Mouse (Mus musculus): ENCODE results near the gene Pik3ip1. TPM values are rescaled to one million over a fixed set of nuclear protein-coding genes. Genes with fewer than 3 reads are reported as not detected.

The Pik3ip1 gene
- polyA plus RNA-seq, 1 experiment, result 151 TPM

DNA sequence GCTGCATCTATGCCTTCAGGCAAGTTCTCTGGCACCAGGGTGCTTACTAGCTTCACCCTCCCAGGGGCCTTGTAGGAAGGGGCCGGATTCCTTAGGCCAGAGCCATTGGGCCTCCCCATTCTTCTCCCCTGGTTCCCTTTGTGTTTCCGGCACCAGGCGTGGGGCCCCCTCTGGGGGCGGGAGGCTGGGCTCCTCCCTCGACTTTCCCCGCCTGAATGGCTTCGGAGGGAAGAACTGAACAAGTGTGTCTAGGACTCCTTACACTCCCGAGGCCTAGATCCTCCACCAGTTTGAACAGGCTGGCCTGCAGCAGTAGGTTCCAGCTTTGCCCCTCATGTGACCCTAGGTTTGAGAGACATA lies 38.2 kb upstream of the Pik3ip1 start:
- TF ChIP-seq CTCF (IDR thresholded peaks at IDR 0.05; ENCODE audit: borderline replicate concordance, control insufficient read depth, extremely low read depth, insufficient read depth, low read length, poor library complexity) (no peak), POLR2A (IDR thresholded peaks at IDR 0.05; ENCODE audit: control insufficient read depth, extremely low read depth, insufficient read depth, low read length, poor library complexity) (peak; percentile 63)
- Histone ChIP-seq H3K4me3 (ENCODE audit: control insufficient read depth, insufficient read depth, low read length) (peak overlapping the region; percentile 71), H3K36me3 (ENCODE audit: control insufficient read depth, insufficient read depth, low read length) (peaks cover 13% of the 10 kb centered on the region; the same call in 1 of the 2 replicates), H3K4me1 (replicated peaks; ENCODE audit: control insufficient read depth, insufficient read depth, low read length) (peaks cover 44% of the 10 kb centered on the region), H3K27me3 (ENCODE audit: control insufficient read depth, insufficient read depth, low read length) (no peaks in the 10 kb centered on the region), H3K27ac (ENCODE audit: control insufficient read depth, insufficient read depth, low read length) (peak overlapping the region; percentile 90)
- peak; percentile 78 for DNase-seq
- 0% methylated on average over 8 of the region's 8 CpGs for WGBS

DNA sequence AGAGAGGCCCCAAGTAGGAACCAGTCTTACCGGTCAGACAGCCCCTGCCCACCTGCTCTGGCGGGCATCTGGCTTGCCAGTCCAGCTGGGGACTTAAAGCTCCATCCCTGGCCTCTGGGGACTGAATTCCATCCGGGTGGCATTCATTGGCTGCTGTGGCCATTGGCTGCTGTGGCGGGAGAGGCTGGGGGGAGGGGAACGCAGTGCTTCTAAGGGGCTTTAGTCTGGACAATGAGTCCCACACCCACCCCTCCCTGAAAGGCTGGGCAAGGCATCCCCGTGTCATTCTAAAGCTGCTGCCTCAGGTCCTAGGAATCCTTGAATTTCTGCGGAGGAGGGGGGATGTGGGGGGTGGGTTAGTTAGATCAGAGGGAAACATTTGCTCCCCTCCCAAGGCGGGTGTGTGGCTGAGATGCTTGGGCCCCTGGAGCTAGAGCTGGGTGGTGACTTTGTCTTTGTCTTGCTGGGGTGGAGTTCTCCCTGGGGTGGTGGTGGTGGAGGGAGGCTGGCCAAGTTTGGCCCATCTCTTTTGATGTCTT lies 37.4 kb upstream of the Pik3ip1 start:
- peaks cover 50% of the 10 kb centered on the region for H3K4me1 ChIP-seq (replicated peaks; ENCODE audit: control insufficient read depth, insufficient read depth, low read length)
- TF ChIP-seq POLR2A (IDR thresholded peaks at IDR 0.05; ENCODE audit: control insufficient read depth, extremely low read depth, insufficient read depth, low read length, poor library complexity) (no peak), CTCF (IDR thresholded peaks at IDR 0.05; ENCODE audit: borderline replicate concordance, control insufficient read depth, extremely low read depth, insufficient read depth, low read length, poor library complexity) (no peak)
- under 1% methylated on average over 8 of the region's 8 CpGs for WGBS
- H3K27ac ChIP-seq (ENCODE audit: control insufficient read depth, insufficient read depth, low read length), result peak overlapping the region; percentile 90
- no peaks in the 10 kb centered on the region for H3K27me3 ChIP-seq (ENCODE audit: control insufficient read depth, insufficient read depth, low read length)
- peak; percentile 36 for DNase-seq
- H3K4me3 ChIP-seq (ENCODE audit: control insufficient read depth, insufficient read depth, low read length), result peak overlapping the region; percentile 71
- peaks cover 15% of the 10 kb centered on the region; the same call in 1 of the 2 replicates for H3K36me3 ChIP-seq (ENCODE audit: control insufficient read depth, insufficient read depth, low read length)

DNA sequence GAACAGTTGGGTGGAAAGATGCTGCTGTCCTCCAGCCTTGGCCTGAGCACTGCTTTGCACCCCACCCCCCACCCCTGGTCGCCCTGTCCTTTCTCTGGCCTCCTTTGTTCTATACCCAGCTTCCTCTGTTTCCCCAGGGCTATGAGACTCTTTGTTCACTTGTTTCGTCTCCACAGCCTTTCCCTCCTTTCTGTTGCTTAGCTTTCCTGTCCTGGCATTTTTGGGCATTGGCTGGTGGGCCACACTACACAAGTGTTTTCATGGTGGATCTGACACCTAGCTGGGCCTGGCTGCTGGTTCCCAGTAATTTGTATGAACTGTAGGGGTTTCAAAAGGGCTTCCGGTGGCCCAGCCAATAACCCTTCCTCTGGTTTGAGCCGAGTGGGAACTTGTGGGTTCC lies 36.8 kb upstream of the Pik3ip1 start:
- peaks cover 16% of the 10 kb centered on the region; the same call in 1 of the 2 replicates for H3K36me3 ChIP-seq (ENCODE audit: control insufficient read depth, insufficient read depth, low read length)
- H3K4me1 ChIP-seq (replicated peaks; ENCODE audit: control insufficient read depth, insufficient read depth, low read length), result peaks cover 53% of the 10 kb centered on the region

DNA sequence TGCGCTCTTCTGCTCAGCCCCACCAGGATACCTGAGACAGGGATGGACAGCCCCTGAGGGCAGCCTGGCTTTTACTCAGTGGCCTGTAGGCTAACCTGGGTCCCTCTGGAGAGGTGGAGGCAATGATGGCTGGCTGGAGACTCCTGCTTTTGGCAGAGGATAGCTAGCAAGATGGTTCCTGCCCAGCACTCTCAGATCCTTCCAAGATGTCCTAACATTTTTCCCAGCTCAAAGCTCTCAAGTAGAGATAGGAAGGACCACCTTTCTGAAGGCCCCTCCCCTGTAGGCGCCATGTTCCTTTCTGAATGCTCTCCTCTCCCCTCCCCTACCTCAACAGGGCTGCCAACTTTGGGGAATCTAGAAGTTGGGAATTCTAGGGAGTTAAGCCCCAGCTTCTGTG lies 35.6 kb upstream of the Pik3ip1 start:
- no peak for DNase-seq
- H3K36me3 ChIP-seq (ENCODE audit: control insufficient read depth, insufficient read depth, low read length), result peaks cover 23% of the 10 kb centered on the region
- no peak for TF ChIP-seq POLR2A (IDR thresholded peaks at IDR 0.05; ENCODE audit: control insufficient read depth, extremely low read depth, insufficient read depth, low read length, poor library complexity)
- no peak for TF ChIP-seq CTCF (IDR thresholded peaks at IDR 0.05; ENCODE audit: borderline replicate concordance, control insufficient read depth, extremely low read depth, insufficient read depth, low read length, poor library complexity)

More for the DNA sequence above, 36.8 kb upstream of the Pik3ip1 start:
- Histone ChIP-seq H3K4me3 (ENCODE audit: control insufficient read depth, insufficient read depth, low read length) (peak overlapping the region; percentile 71), H3K27ac (ENCODE audit: control insufficient read depth, insufficient read depth, low read length) (peak overlapping the region; percentile 90), H3K27me3 (ENCODE audit: control insufficient read depth, insufficient read depth, low read length) (no peaks in the 10 kb centered on the region)
- no peak for TF ChIP-seq POLR2A (IDR thresholded peaks at IDR 0.05; ENCODE audit: control insufficient read depth, extremely low read depth, insufficient read depth, low read length, poor library complexity)
- no peak for TF ChIP-seq CTCF (IDR thresholded peaks at IDR 0.05; ENCODE audit: borderline replicate concordance, control insufficient read depth, extremely low read depth, insufficient read depth, low read length, poor library complexity)
- no peak for DNase-seq
- WGBS, result 8% methylated on average over 4 of the region's 4 CpGs

DNA sequence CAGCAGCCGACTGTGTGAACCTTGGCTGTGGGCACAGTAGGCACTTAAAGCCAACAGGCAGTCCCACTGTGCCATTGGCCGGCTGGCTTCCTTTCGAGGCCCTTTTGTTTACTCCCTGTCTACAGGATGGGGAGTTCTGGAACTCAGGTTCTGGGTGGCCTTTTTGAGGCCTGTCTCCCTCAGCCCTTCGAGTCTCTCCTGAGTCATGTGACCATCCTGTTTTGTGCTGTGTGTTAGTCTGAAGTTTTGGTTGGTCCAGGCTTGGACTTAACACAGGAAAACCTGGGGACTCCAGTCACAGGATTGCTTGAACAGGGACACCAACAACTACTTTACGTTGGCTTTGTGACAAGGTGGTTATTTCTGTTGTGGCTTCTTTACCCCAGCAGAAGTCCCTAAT lies 34.1 kb upstream of the Pik3ip1 start:
- peak overlapping the region; percentile 30; the same call in 1 of the 2 replicates for H3K27ac ChIP-seq (ENCODE audit: control insufficient read depth, insufficient read depth, low read length)
- no peak for DNase-seq
- TF ChIP-seq POLR2A (IDR thresholded peaks at IDR 0.05; ENCODE audit: control insufficient read depth, extremely low read depth, insufficient read depth, low read length, poor library complexity), result no peak
- no peaks in the 10 kb centered on the region for H3K27me3 ChIP-seq (ENCODE audit: control insufficient read depth, insufficient read depth, low read length)
- peaks cover 68% of the 10 kb centered on the region for H3K4me1 ChIP-seq (replicated peaks; ENCODE audit: control insufficient read depth, insufficient read depth, low read length)
- peaks cover 35% of the 10 kb centered on the region for H3K36me3 ChIP-seq (ENCODE audit: control insufficient read depth, insufficient read depth, low read length)
- no peak overlapping the region for H3K4me3 ChIP-seq (ENCODE audit: control insufficient read depth, insufficient read depth, low read length)
- 33% methylated on average over 5 of the region's 5 CpGs for WGBS

More for the DNA sequence above, 35.6 kb upstream of the Pik3ip1 start:
- Histone ChIP-seq H3K27ac (ENCODE audit: control insufficient read depth, insufficient read depth, low read length) (no peak overlapping the region), H3K4me3 (ENCODE audit: control insufficient read depth, insufficient read depth, low read length) (no peak overlapping the region; the same call in 1 of the 2 replicates), H3K27me3 (ENCODE audit: control insufficient read depth, insufficient read depth, low read length) (no peaks in the 10 kb centered on the region), H3K4me1 (replicated peaks; ENCODE audit: control insufficient read depth, insufficient read depth, low read length) (peaks cover 59% of the 10 kb centered on the region)
- 93% methylated on average over 2 of the region's 2 CpGs for WGBS

DNA sequence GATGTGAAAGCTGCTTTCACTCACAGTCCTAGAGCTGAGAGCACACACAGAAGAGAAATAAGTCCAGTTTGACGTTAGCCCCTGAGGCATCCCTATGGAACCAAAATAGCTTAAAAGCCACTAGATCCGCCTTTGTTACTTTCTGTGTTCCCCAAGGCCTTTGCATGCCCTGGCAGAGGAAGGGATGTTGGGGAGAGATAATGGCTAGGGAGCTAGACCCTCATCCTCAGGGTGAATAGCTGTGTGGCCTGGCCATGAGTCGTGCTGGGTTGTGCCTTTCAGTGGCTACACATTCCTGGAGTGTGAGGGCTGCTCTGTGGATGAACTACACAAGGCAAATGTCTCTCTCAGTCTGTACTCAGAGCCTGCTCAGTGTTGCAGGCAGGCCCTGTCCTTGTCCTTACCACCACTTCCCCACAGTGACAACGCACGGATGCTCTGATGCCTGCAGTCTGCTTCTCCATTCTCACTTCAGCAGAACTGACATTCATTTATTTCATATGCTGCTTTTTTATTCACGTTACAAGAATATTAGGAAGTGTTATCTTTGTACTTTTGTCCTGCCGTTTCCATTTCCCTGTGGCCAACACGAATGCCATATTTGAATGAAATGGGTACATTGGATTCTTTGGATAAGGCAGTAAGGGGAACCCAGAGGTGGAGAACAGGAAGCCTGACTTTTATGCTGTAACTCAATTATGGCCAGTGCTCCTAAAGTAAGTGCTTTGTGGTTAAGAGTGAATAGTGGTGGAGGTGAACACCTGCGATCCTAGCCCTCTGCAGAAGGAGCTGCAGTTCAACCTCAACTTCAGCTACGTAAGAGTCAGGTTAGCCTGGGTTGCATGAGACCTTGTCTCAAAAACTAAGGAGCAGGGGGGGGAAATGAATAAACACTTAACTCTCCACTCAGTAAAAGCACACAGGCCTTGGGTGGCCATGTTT lies 32.1 kb upstream of the Pik3ip1 start:
- H3K36me3 ChIP-seq (ENCODE audit: control insufficient read depth, insufficient read depth, low read length), result peaks cover 54% of the 10 kb centered on the region
- no peaks in the 10 kb centered on the region for H3K27me3 ChIP-seq (ENCODE audit: control insufficient read depth, insufficient read depth, low read length)
- DNase-seq, result peak; percentile 36
- WGBS, result 13% methylated on average over 10 of the region's 10 CpGs
- H3K27ac ChIP-seq (ENCODE audit: control insufficient read depth, insufficient read depth, low read length), result peak overlapping the region; percentile 81
- peak overlapping the region; percentile 13; the same call in 1 of the 2 replicates for H3K4me3 ChIP-seq (ENCODE audit: control insufficient read depth, insufficient read depth, low read length)
- peaks cover 79% of the 10 kb centered on the region for H3K4me1 ChIP-seq (replicated peaks; ENCODE audit: control insufficient read depth, insufficient read depth, low read length)
- TF ChIP-seq POLR2A (IDR thresholded peaks at IDR 0.05; ENCODE audit: control insufficient read depth, extremely low read depth, insufficient read depth, low read length, poor library complexity) (no peak), CTCF (IDR thresholded peaks at IDR 0.05; ENCODE audit: borderline replicate concordance, control insufficient read depth, extremely low read depth, insufficient read depth, low read length, poor library complexity) (no peak)

All from thymus, adult 2 months (tissue).